Mouse (Mus musculus): ENCODE results near the gene Hist1h2bh. TPM values are rescaled to one million over a fixed set of nuclear protein-coding genes. Genes with fewer than 3 reads are reported as not detected.
"Not testable (repeated sequence)": the region's sequence is repeated elsewhere in the genome, so short reads cannot be mapped to it uniquely, and the experiment has no call there.

The Hist1h2bh gene
- 1 to 10 TPM in 2 of 4 experiments, under 1 TPM in 2; 0.91 to 1.3 (median 1.1) TPM for total RNA-seq (2022)

- DNase-seq (ENCODE audit: low spot score), result peak; percentile 92
Observed at GRCm38 (mm10) chr13:23542999-23543607, at the start of gene Hist1h2bh. Gene Hist1h2bh, minus strand, starts transcription at chr13:23543392.

- DNase-seq (ENCODE audit: low spot score), result no peak
Observed at GRCm38 (mm10) chr13:23592614-23593013, 49.4 kb upstream of the Hist1h2bh start.

DNA sequence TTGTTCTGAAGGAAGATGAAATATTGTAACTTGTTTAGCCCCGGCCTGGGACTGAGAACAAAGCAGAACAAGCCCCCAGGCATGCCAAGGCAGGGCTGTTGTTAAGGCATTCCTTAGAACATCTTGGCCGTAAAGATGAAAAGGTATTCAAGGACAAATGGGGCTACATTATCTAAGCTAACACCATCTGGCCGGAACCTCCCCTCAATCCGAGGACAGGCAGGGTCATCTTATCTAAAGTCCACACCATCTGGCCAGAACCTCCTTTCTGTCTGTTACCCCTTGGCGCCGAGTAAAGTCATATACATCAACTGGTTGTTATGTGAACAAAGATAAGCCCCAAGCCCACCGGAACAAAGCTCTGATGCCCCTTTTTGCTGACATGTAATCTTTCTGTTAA lies 48.7 kb upstream of the Hist1h2bh start:
- not testable (repeated sequence) for DNase-seq (ENCODE audit: low spot score)

DNA sequence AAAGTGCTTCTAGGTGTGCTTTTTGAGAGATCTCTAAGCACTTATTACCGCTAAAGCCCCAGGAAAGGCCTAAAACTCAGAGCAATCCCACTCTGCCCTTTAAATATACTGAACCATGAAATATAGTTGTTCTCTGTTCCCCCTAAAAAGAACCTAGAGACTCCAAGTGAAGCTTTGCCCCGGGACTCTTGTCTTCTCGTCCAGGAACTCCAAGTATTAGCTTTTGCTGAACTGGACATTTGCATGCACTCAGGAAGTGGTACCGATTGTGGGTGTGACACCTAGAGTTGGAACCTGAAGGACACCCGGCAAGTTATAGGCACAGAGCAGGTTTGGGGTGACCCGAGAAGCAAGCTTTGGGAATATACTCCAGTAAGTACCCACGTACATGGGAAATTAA lies 48.0 kb upstream of the Hist1h2bh start:
- DNase-seq (ENCODE audit: low spot score), result no peak

GRCm38 (mm10) chr13:23586940-23587225 lies 43.7 kb upstream of the Hist1h2bh start:
- no peak for DNase-seq (ENCODE audit: low spot score)

DNA sequence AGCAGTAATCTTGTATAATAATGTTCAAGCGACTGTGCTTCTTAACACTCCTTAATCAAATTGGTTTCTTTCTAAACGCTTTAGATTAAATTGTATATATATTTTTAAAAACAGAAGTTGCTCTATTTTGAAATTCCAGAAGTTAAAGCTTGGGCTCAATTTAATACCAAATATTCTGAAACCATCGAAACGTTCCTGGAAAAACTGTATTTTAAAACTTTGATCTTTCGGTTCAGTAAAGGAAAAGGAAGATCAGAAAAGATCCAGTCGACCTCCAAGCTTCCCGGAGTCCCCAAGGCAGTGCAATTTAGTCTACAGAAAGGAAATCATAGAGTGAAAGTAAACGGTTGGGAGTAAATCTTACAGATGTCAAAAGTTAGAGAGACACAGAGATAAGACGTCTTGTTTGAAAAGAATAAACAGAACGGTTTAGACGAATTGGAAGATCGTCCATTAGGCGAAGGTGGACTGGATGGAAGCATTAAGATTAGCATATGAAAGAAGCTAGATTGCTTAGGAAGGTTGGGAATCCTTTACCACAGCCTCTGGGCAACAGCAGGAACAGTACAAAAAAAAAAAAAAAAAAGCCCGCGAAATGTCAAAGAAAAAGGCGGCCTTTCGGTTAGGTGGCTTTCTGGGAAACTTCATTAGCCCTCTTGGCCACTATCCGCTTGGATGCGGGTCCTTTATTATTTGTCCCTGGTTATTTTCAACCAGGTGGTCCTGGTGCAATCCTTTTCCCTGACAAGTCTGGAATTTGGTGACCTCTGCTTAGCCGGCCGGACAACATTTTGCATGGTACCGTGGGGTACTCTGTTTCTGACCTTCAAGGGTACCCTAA lies 43.1 kb upstream of the Hist1h2bh start:
- DNase-seq (ENCODE audit: low spot score), result no peak

DNA sequence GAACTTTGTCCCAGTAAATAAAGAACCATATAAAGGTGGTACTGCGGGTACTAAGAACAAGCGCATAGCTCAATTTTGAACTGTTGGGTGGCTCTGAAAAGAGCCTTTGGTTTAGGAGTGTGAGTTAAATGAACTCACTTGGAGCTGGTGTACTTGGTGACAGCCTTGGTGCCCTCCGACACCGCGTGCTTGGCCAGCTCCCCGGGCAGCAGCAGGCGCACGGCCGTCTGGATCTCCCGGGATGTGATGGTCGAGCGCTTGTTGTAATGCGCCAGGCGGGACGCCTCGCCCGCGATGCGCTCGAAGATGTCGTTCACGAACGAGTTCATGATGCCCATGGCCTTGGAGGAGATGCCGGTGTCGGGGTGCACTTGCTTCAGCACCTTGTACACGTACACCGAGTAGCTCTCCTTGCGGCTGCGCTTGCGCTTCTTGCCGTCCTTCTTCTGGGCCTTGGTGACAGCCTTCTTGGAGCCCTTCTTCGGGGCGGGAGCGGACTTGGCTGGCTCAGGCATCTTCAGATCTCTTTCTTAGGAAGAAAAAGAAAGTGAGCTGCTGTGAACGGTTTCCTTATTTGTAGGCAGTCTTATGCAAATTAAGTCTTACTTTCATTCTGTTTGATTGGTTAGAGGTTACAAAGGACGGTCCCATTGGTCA lies 42.4 kb upstream of the Hist1h2bh start:
- DNase-seq (ENCODE audit: low spot score), result peak; percentile 94

DNA sequence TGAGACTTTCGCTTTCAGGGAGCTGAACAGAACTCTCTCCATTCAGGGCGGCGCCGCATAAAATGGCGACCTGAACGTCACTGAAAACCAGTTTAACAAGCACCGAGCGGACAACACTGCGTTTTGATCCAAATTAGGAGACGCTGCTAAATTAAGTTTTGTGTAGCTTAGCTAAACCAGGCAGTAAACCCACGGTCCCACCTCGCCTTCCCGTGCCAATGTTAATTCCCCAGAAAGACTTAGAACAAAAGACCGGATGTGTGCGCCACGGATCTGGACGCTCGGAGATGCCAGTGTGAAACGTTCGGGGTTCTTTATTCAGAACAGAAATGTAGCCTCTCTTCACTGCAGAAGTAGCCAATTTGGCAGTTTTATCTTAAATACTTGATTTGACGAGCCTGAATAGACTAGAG lies 41.8 kb upstream of the Hist1h2bh start:
- DNase-seq (ENCODE audit: low spot score), result peak; percentile 79

- no peak for DNase-seq (ENCODE audit: low spot score)
Observed at GRCm38 (mm10) chr13:23584331-23584730, 41.1 kb upstream of the Hist1h2bh start.

GRCm38 (mm10) chr13:23583387-23584068 lies 40.3 kb upstream of the Hist1h2bh start:
- no peak for DNase-seq (ENCODE audit: low spot score)

- no peak for DNase-seq (ENCODE audit: low spot score)
Observed at GRCm38 (mm10) chr13:23582219-23583056, 39.2 kb upstream of the Hist1h2bh start.

GRCm38 (mm10) chr13:23581408-23582218 lies 38.4 kb upstream of the Hist1h2bh start, which contains the start of gene Hist1h4d:
Gene Hist1h4d, plus strand, starts transcription at chr13:23581598.
- DNase-seq (ENCODE audit: low spot score), result peak; percentile 100

- DNase-seq (ENCODE audit: low spot score), result no peak
Observed at GRCm38 (mm10) chr13:23577835-23578234, 34.6 kb upstream of the Hist1h2bh start.

DNA sequence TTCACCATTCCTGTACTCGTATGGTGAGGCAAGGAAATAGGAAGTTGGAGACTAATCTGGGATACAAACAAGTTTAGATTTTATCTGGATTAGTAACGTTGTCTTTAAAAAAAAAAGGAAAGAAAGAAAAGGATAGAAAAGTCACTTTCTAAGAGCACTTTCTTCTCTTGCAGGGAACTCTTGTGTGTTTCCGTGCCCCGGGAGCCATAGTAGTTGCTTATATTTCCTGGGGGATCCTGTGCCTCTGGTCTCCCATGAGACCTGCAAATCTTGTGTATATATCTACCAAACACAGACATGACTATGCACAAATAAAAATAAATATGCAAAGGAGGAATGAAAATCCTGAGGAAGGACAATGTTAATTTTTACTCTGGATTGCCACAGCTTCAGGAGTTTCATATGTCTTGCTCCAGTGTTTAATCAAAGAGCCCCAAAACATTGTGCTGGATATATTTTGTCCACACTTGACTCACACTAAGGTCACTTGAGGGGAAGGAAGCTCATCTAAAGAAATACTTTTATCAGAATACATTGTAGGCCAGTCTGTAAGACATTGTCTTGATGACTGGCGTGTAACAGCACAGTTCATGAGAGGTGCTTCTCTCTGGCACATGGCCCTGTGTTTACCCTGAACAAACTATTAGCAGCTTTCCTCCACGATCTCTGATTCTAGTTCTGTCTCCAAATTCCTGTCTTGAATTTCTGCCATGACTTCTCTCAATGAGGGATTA lies 33.9 kb upstream of the Hist1h2bh start:
- DNase-seq (ENCODE audit: low spot score), result no peak

DNA sequence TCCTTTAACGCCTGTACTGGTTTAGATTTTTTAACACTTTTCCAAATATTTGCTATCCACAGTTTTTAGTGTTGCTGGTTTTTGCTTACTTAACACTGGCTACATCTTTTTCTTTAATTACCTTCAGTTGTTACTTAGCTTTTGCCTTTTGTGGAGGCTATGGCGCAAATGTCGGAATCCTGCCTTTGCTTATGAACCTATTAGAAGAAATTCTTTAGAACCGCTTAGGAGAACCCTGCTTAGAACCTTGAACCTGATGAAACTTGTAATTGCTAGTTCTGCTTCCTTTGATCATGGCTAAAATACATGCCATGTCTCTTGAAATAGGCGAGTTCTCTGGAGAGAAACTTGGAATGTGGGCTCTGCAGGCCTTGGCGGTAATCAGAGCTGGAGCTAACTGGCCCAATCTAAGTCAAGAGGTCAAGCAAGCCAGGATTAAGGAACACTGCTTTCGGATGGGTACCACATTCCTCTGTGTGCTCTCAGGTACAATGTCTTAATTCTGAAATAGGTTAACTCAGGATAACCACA lies 33.2 kb upstream of the Hist1h2bh start:
- no peak for DNase-seq (ENCODE audit: low spot score)

DNA sequence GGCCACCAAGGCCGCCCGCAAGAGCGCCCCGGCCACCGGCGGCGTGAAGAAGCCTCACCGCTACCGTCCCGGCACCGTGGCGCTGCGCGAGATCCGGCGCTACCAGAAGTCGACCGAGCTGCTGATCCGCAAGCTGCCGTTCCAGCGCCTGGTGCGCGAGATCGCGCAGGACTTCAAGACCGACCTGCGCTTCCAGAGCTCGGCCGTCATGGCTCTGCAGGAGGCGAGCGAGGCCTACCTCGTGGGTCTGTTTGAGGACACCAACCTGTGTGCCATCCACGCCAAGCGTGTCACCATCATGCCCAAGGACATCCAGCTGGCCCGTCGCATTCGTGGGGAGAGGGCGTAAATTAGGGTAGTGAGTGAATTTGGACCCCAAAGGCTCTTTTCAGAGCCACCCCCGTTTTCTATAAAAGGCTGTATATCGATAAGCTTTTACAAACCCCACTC lies 32.7 kb upstream of the Hist1h2bh start:
- DNase-seq (ENCODE audit: low spot score), result not testable (repeated sequence)

DNA sequence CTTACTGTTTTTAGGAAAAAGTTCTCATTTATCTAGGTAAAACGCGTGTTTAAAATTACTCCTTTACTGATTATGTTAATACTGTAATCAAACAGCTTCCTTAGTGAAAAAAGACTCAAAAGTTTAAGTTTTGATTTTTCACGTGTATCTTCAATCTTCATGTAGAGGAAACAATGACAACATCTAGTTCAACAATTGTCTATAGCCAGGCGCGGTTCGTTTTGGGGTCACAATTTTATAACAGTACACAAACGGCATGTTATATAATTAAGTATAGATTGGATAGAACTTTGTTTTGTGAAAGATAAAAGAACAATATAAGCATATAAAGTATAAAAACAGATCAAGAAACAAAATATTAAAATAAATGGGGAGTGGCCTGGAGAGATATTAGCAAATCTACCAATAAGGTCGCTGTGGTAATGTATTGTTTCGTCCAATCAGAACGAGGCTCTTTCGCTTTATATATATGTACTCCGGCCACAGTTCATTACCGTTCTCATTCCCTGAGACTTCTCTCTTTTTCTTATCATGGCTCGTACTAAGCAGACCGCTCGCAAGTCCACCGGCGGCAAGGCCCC lies 32.2 kb upstream of the Hist1h2bh start, which contains the start of gene Hist1h3d:
Hist1h3d (plus strand) TSS at position 493 of the 581 bp plus-strand sequence.
- peak; percentile 75 for DNase-seq (ENCODE audit: low spot score)

GRCm38 (mm10) chr13:23574546-23575170 lies 31.5 kb upstream of the Hist1h2bh start:
- DNase-seq (ENCODE audit: low spot score), result not testable (repeated sequence)

All from heart, adult 8-10 months (tissue).